Mouse (Mus musculus) hindbrain, postnatal 0 days (tissue): ENCODE data around the gene Fpgt. TPM values are rescaled to one million over a fixed set of nuclear protein-coding genes. Genes with fewer than 3 reads are reported as not detected.

Source experiments
- ATAC-seq: fragments of 200-750 bp; cut with Nextera tagmentation; 2 replicates; pipeline ENCODE4 v1.8.0; 2017; ENCODE audit warnings: mild to moderate bottlenecking, moderate TSS enrichment, moderate library complexity
- DNase-seq: peaks from one replicate; pipeline ENCODE4 v3.0.0-alpha.2; 2015; ENCODE audit warnings: low spot score
- H3K27ac ChIP-seq: fragments of 300-500 bp; sonication (generic); 2 replicates; pipeline ENCODE4 v1.5.1; 2014; ENCODE audit warnings: mild to moderate bottlenecking
- H3K27me3 ChIP-seq: fragments of 300-500 bp; sonication (generic); 2 replicates; pipeline ENCODE4 v1.6.1; 2014; ENCODE audit warnings: low read length, mixed read lengths; ENCODE audit not compliant: insufficient read depth
- H3K36me3 ChIP-seq: fragments of 300-500 bp; sonication (generic); 2 replicates; pipeline ENCODE4 v1.6.1; 2014; ENCODE audit warnings: low read length, mixed read lengths; ENCODE audit not compliant: insufficient read depth
- H3K4me1 ChIP-seq: fragments of 300-500 bp; sonication (generic); 2 replicates; pipeline ENCODE4 v1.6.1; 2014; ENCODE audit warnings: antibody characterized with exemption, low read length, mixed read lengths; ENCODE audit not compliant: insufficient read depth
- H3K4me2 ChIP-seq: fragments of 300-500 bp; sonication (generic); 2 replicates; pipeline ENCODE4 v1.6.1; 2014; ENCODE audit warnings: low read depth, mild to moderate bottlenecking, low read length, moderate library complexity, mixed read lengths
- H3K4me3 ChIP-seq: fragments of 300-500 bp; sonication (generic); 2 replicates; pipeline ENCODE4 v1.5.1; 2014; ENCODE audit warnings: low read length
- H3K9ac ChIP-seq: fragments of 300-500 bp; sonication (generic); replicated peaks from 2 replicates; pipeline ENCODE4 v1.6.1; 2014; ENCODE audit warnings: mild to moderate bottlenecking, low read length, moderate library complexity, mixed read lengths
- H3K9me3 ChIP-seq: fragments of 300-500 bp; sonication (generic); 2 replicates; pipeline ENCODE4 v1.6.1; 2016; ENCODE audit warnings: low read length, mixed read lengths
- CTCF ChIP-seq: IDR thresholded peaks from 2 replicates; pipeline ENCODE4 v1.5.1; 2016; ENCODE audit warnings: antibody characterized with exemption, control low read depth, low read depth
- WGBS: fragments of 180-500 bp; shearing (Covaris S2); extraction: QIAGEN DNeasy Blood & Tissue Kit; methylation state at CpG from one replicate; pipeline ENCODE4 v1.1.7; 2014; 5-methylcytosine and 5-hydroxymethylcytosine counted together
- polyA plus RNA-seq: library from polyadenylated mRNA; unstranded; fragments of >200 nt; fragmentation: Nextera tagmentation; extraction: Ambion mirVana; gene quantifications from 2 replicates; pipeline ENCODE4 v1.2.1, GENCODE M21; 2015
- total RNA-seq: library from RNA; depleted of rRNA; stranded (reverse); fragments of >200 nt; gene quantifications from 2 replicates; pipeline ENCODE4 v1.2.3, GENCODE M21; 2014; rRNA removed

Fpgt gene
- total RNA-seq: 26.9 and 28.0 TPM in 2 replicates
- polyA plus RNA-seq: 14.4 and 16.8 TPM in 2 replicates

- Histone ChIP-seq H3K27ac (peak within 1 kb of the TSS; percentile 88), H3K4me3 (peak within 1 kb of the TSS; percentile 69), H3K27me3 (no peaks in the 10 kb centered on the region), H3K4me1 (peaks cover 5% of the 10 kb centered on the region; the same call in 1 of the 2 replicates), H3K9me3 (no peaks in the 10 kb centered on the region), H3K4me2 (peak within 1 kb of the TSS; percentile 83), H3K9ac (peak within 1 kb of the TSS; percentile 67), H3K36me3 (no peaks in the 10 kb centered on the region)
- under 1% methylated on average over 47 of the region's 47 CpGs for WGBS
- TF ChIP-seq CTCF: peak; percentile 34
- DNase-seq: peak; percentile 97
- peak; percentile 100 for ATAC-seq
Observed at GRCm38 (mm10) chr3:155093116-155093956, at the start of gene Fpgt, which contains the start of gene Lrriq3. Fpgt (minus strand) TSS chr3:155093403. Lrriq3 (plus strand) TSS chr3:155093434.

- no peak for TF ChIP-seq CTCF
- WGBS: 87% methylated on average over 11 of the region's 11 CpGs
- H3K9ac ChIP-seq: no peak overlapping the region
- H3K27ac ChIP-seq: no peak overlapping the region
- no peak for DNase-seq
- H3K4me3 ChIP-seq: no peak overlapping the region
- H3K27me3 ChIP-seq: no peaks in the 10 kb centered on the region
- no peaks in the 10 kb centered on the region for H3K9me3 ChIP-seq
- H3K36me3 ChIP-seq: no peaks in the 10 kb centered on the region
- no peaks in the 10 kb centered on the region for H3K4me1 ChIP-seq
- no peak overlapping the region for H3K4me2 ChIP-seq
- ATAC-seq: no peak
Observed at GRCm38 (mm10) chr3:155141047-155141446, 47.8 kb upstream of the Fpgt start.

- Histone ChIP-seq H3K9me3 (no peaks in the 10 kb centered on the region), H3K4me3 (no peak overlapping the region), H3K9ac (no peak overlapping the region), H3K27ac (no peak overlapping the region), H3K4me1 (no peaks in the 10 kb centered on the region), H3K4me2 (no peak overlapping the region), H3K36me3 (no peaks in the 10 kb centered on the region), H3K27me3 (no peaks in the 10 kb centered on the region)
- 82% methylated on average over 5 of the region's 5 CpGs for WGBS
- DNase-seq (no peak), ATAC-seq (no peak)
- TF ChIP-seq CTCF: no peak
Observed at GRCm38 (mm10) chr3:155137737-155138136, 44.5 kb upstream of the Fpgt start.

- WGBS: 83% methylated on average over 1 of the region's 1 CpGs
- H3K27me3 ChIP-seq: no peaks in the 10 kb centered on the region
- H3K4me3 ChIP-seq: no peak overlapping the region
- H3K9ac ChIP-seq: no peak overlapping the region
- H3K27ac ChIP-seq: no peak overlapping the region
- no peaks in the 10 kb centered on the region for H3K4me1 ChIP-seq
- H3K36me3 ChIP-seq: no peaks in the 10 kb centered on the region
- ATAC-seq (no peak), DNase-seq (no peak)
- no peak overlapping the region for H3K4me2 ChIP-seq
- no peaks in the 10 kb centered on the region for H3K9me3 ChIP-seq
- TF ChIP-seq CTCF: no peak
Observed at GRCm38 (mm10) chr3:155105957-155106356, 12.8 kb upstream of the Fpgt start.

GRCm38 (mm10) chr3:155099266-155099665 lies 6.1 kb upstream of the Fpgt start:
- no peak overlapping the region for H3K4me2 ChIP-seq
- no peak overlapping the region for H3K9ac ChIP-seq
- no peaks in the 10 kb centered on the region for H3K27me3 ChIP-seq
- 89% methylated on average over 1 of the region's 1 CpGs for WGBS
- no peak for DNase-seq
- no peak for TF ChIP-seq CTCF
- H3K9me3 ChIP-seq: no peaks in the 10 kb centered on the region
- no peak overlapping the region for H3K27ac ChIP-seq
- no peak overlapping the region for H3K4me3 ChIP-seq
- H3K4me1 ChIP-seq: no peaks in the 10 kb centered on the region
- ATAC-seq: no peak
- H3K36me3 ChIP-seq: no peaks in the 10 kb centered on the region

GRCm38 (mm10) chr3:155092081-155092480 lies 1.1 kb downstream of the Fpgt start:
- no peak for DNase-seq
- Histone ChIP-seq H3K4me2 (peak overlapping the region; percentile 83), H3K27me3 (no peaks in the 10 kb centered on the region), H3K4me3 (peak overlapping the region; percentile 69), H3K9me3 (no peaks in the 10 kb centered on the region), H3K9ac (no peak overlapping the region), H3K4me1 (peaks cover 5% of the 10 kb centered on the region; the same call in 1 of the 2 replicates), H3K36me3 (peaks cover 8% of the 10 kb centered on the region), H3K27ac (no peak overlapping the region)
- no peak for ATAC-seq
- no peak for TF ChIP-seq CTCF
- 98% methylated on average over 6 of the region's 6 CpGs for WGBS

- no peaks in the 10 kb centered on the region for H3K27me3 ChIP-seq
- WGBS: 84% methylated on average over 4 of the region's 4 CpGs
- H3K36me3 ChIP-seq: no peaks in the 10 kb centered on the region
- no peaks in the 10 kb centered on the region for H3K4me1 ChIP-seq
- H3K9ac ChIP-seq: no peak overlapping the region
- TF ChIP-seq CTCF: no peak
- H3K4me2 ChIP-seq: no peak overlapping the region
- no peak overlapping the region for H3K27ac ChIP-seq
- H3K4me3 ChIP-seq: no peak overlapping the region
- no peak for DNase-seq
- ATAC-seq: no peak
- no peaks in the 10 kb centered on the region for H3K9me3 ChIP-seq
Observed at GRCm38 (mm10) chr3:155077908-155078307, 15.3 kb downstream of the Fpgt start.
